Mouse (Mus musculus): Measurements from ENCODE around the gene Golgb1.

- TF ChIP-seq MAFK (IDR thresholded peaks at IDR 0.05; ENCODE audit: insufficient read depth, low read depth, low read length) (no peak), ZC3H11A (IDR thresholded peaks at IDR 0.05; ENCODE audit: borderline replicate concordance, low read depth, low read length) (no peak), CHD2 (IDR thresholded peaks at IDR 0.05; ENCODE audit: low read depth, low read length) (no peak), ZNF384 (IDR thresholded peaks at IDR 0.05; ENCODE audit: low read depth, low read length) (no peak)
Measured at GRCm38 (mm10) chr16:36921980-36922379, 47.0 kb downstream of the Golgb1 start.
